Mouse (Mus musculus) heart, adult 2 months (tissue): ENCODE measurements at regions not wholly inside any gene's neighbourhood (a gene's known extent, or its start where the extent isn't known, plus 50 kb on each side); places are given as distances from the start of the nearest gene placed in this dataset.

Experiments
- CTCF ChIP-seq: fragments of 200-600 bp; IDR thresholded peaks from 2 replicates; pipeline ENCODE4 v1.8.1; 2022; ENCODE audit warnings: antibody characterized with exemption, mild to moderate bottlenecking, moderate library complexity
- EP300 ChIP-seq: fragments of 200-500 bp; IDR thresholded peaks from 2 replicates; pipeline ENCODE4 v1.6.1; 2011; ENCODE audit warnings: low read depth, low read length, control low read depth; ENCODE audit not compliant: insufficient read depth
- POLR2A ChIP-seq: fragments of 200-500 bp; IDR thresholded peaks from 2 replicates; pipeline ENCODE4 v1.6.1; 2011; ENCODE audit warnings: mild to moderate bottlenecking, low read depth, low read length, control low read depth; ENCODE audit not compliant: insufficient read depth

GRCm38 (mm10) chr8:97308304-97308703, 1420.0 kb upstream of the Got2 start:
- TF ChIP-seq CTCF, result no peak
- no peak for TF ChIP-seq EP300
- TF ChIP-seq POLR2A, result no peak
